Mouse (Mus musculus) midbrain, embryonic 14.5 days (tissue): ENCODE data around the gene Rtl10. TPM values are rescaled to one million over a fixed set of nuclear protein-coding genes. Genes with fewer than 3 reads are reported as not detected.

ENCODE experiments used
- ATAC-seq: fragments of 200-750 bp; cut with Nextera tagmentation; 2 replicates; pipeline ENCODE4 v1.8.0; 2017; ENCODE audit warnings: moderate number of reproducible peaks, moderate library complexity; ENCODE audit not compliant: low FRiP score, low TSS enrichment
- DNase-seq: peaks from one replicate; pipeline ENCODE4 v3.0.0-alpha.2; 2015
- H3K27ac ChIP-seq: fragments of 300-500 bp; sonication (generic); replicated peaks from 2 replicates; pipeline ENCODE4 v1.5.1; 2014; ENCODE audit warnings: mild to moderate bottlenecking, low read depth, low read length, moderate library complexity
- H3K27me3 ChIP-seq: fragments of 300-500 bp; sonication (generic); 2 replicates; pipeline ENCODE4 v1.6.1; 2014; ENCODE audit warnings: low read length, control low read depth, mixed read lengths; ENCODE audit not compliant: control insufficient read depth, insufficient read depth
- H3K36me3 ChIP-seq: fragments of 300-500 bp; sonication (generic); 2 replicates; pipeline ENCODE4 v1.6.1; 2014; ENCODE audit warnings: low read length, control low read depth; ENCODE audit not compliant: control insufficient read depth, insufficient read depth
- H3K4me1 ChIP-seq: fragments of 300-500 bp; sonication (generic); 2 replicates; pipeline ENCODE4 v1.6.1; 2014; ENCODE audit warnings: mild to moderate bottlenecking, antibody characterized with exemption, low read length, control low read depth; ENCODE audit not compliant: control insufficient read depth, insufficient read depth
- H3K4me2 ChIP-seq: fragments of 300-500 bp; sonication (generic); 2 replicates; pipeline ENCODE4 v1.6.1; 2014; ENCODE audit warnings: mild to moderate bottlenecking, low read length, moderate library complexity
- H3K4me3 ChIP-seq: fragments of 300-500 bp; sonication (generic); replicated peaks from 2 replicates; pipeline ENCODE4 v1.5.1; 2014; ENCODE audit warnings: low read depth, low read length
- H3K9ac ChIP-seq: fragments of 300-500 bp; sonication (generic); replicated peaks from 2 replicates; pipeline ENCODE4 v1.6.1; 2014; ENCODE audit warnings: mild to moderate bottlenecking, low read length, moderate library complexity
- H3K9me3 ChIP-seq: fragments of 300-500 bp; sonication (generic); 2 replicates; pipeline ENCODE4 v1.6.1; 2016; ENCODE audit warnings: low read length, control low read depth, mixed read lengths; ENCODE audit not compliant: control insufficient read depth
- WGBS: fragments of 180-500 bp; shearing (Covaris S2); extraction: QIAGEN DNeasy Blood & Tissue Kit; methylation state at CpG from one replicate; pipeline ENCODE4 v1.1.7; 2014; 5-methylcytosine and 5-hydroxymethylcytosine counted together
- polyA plus RNA-seq: library from polyadenylated mRNA; unstranded; fragments of >200 nt; fragmentation: Nextera tagmentation; extraction: Ambion mirVana; gene quantifications from 2 replicates; pipeline ENCODE4 v1.2.1, GENCODE M21; 2014

The Rtl10 gene
- 3.6 and 4.1 TPM in 2 replicates for polyA plus RNA-seq

GRCm38 (mm10) chr16:18498558-18498990 is at the start of gene Rtl10, which contains the start of gene Gnb1l:
Rtl10 (plus strand) TSS chr16:18498901.
Gnb1l (plus strand) TSS chr16:18498713.
- H3K4me1 ChIP-seq = peaks cover 17% of the 10 kb centered on the region
- DNase-seq = peak; percentile 99
- peak within 1 kb of the TSS; percentile 85 for H3K4me2 ChIP-seq
- peak within 1 kb of the TSS; percentile 87 for H3K27ac ChIP-seq
- H3K36me3 ChIP-seq = peaks cover 12% of the 10 kb centered on the region; the same call in 1 of the 2 replicates
- H3K9me3 ChIP-seq = no peaks in the 10 kb centered on the region
- H3K27me3 ChIP-seq = no peaks in the 10 kb centered on the region
- WGBS = under 1% methylated on average over 51 of the region's 51 CpGs
- H3K4me3 ChIP-seq = peak within 1 kb of the TSS; percentile 74
- peak within 1 kb of the TSS; percentile 84 for H3K9ac ChIP-seq
- ATAC-seq = peak; percentile 98

GRCm38 (mm10) chr16:18449005-18449404 is 49.7 kb upstream of the Rtl10 start:
- Histone ChIP-seq H3K9me3 (no peaks in the 10 kb centered on the region), H3K27ac (no peak overlapping the region), H3K36me3 (peaks cover 4% of the 10 kb centered on the region; the same call in 1 of the 2 replicates), H3K4me2 (no peak overlapping the region), H3K27me3 (no peaks in the 10 kb centered on the region), H3K4me3 (no peak overlapping the region), H3K9ac (no peak overlapping the region), H3K4me1 (no peaks in the 10 kb centered on the region)
- 92% methylated on average over 4 of the region's 4 CpGs for WGBS
- ATAC-seq (no peak), DNase-seq (no peak)

- Histone ChIP-seq H3K4me3 (no peak overlapping the region), H3K27me3 (no peaks in the 10 kb centered on the region), H3K9ac (no peak overlapping the region), H3K4me1 (no peaks in the 10 kb centered on the region), H3K36me3 (0 out of 2 replicates have a peak, but pooled peaks cover 7% of the 10 kb centered on the region), H3K9me3 (no peaks in the 10 kb centered on the region), H3K4me2 (no peak overlapping the region), H3K27ac (no peak overlapping the region)
- WGBS = 78% methylated on average over 9 of the region's 9 CpGs
- no peak for DNase-seq
- ATAC-seq = no peak
These were observed 47.1 kb upstream of the Rtl10 start for GRCm38 (mm10) chr16:18451486-18452181.

- Histone ChIP-seq H3K4me1 (no peaks in the 10 kb centered on the region), H3K9ac (no peak overlapping the region), H3K4me2 (no peak overlapping the region), H3K27me3 (no peaks in the 10 kb centered on the region), H3K27ac (no peak overlapping the region), H3K4me3 (no peak overlapping the region), H3K9me3 (no peaks in the 10 kb centered on the region), H3K36me3 (0 out of 2 replicates have a peak, but pooled peaks cover 7% of the 10 kb centered on the region)
- no peak for DNase-seq
- no peak for ATAC-seq
- WGBS = 76% methylated on average over 8 of the region's 8 CpGs
These were observed 46.3 kb upstream of the Rtl10 start for GRCm38 (mm10) chr16:18452361-18452862.

GRCm38 (mm10) chr16:18453846-18454245 is 44.9 kb upstream of the Rtl10 start:
- Histone ChIP-seq H3K4me3 (no peak overlapping the region), H3K27me3 (no peaks in the 10 kb centered on the region), H3K4me1 (0 out of 2 replicates have a peak, but pooled peaks cover 1% of the 10 kb centered on the region), H3K9ac (no peak overlapping the region), H3K9me3 (no peaks in the 10 kb centered on the region), H3K4me2 (no peak overlapping the region), H3K27ac (no peak overlapping the region), H3K36me3 (0 out of 2 replicates have a peak, but pooled peaks cover 7% of the 10 kb centered on the region)
- WGBS = 54% methylated on average over 5 of the region's 5 CpGs
- ATAC-seq (no peak), DNase-seq (no peak)

GRCm38 (mm10) chr16:18455407-18455806 is 43.3 kb upstream of the Rtl10 start:
- Histone ChIP-seq H3K27me3 (no peaks in the 10 kb centered on the region), H3K27ac (no peak overlapping the region), H3K9me3 (no peaks in the 10 kb centered on the region), H3K9ac (no peak overlapping the region), H3K4me3 (no peak overlapping the region), H3K4me1 (peaks cover 17% of the 10 kb centered on the region), H3K36me3 (0 out of 2 replicates have a peak, but pooled peaks cover 2% of the 10 kb centered on the region), H3K4me2 (no peak overlapping the region)
- ATAC-seq = no peak
- DNase-seq = no peak
- 89% methylated on average over 6 of the region's 6 CpGs for WGBS

GRCm38 (mm10) chr16:18458661-18459060 is 40.0 kb upstream of the Rtl10 start:
- H3K36me3 ChIP-seq = 0 out of 2 replicates have a peak, but pooled peaks cover 2% of the 10 kb centered on the region
- peak overlapping the region; percentile 24; the same call in 1 of the 2 replicates for H3K9ac ChIP-seq
- H3K9me3 ChIP-seq = no peaks in the 10 kb centered on the region
- DNase-seq = no peak
- H3K27ac ChIP-seq = no peak overlapping the region
- no peak overlapping the region for H3K4me3 ChIP-seq
- H3K4me1 ChIP-seq = peaks cover 20% of the 10 kb centered on the region
- no peak for ATAC-seq
- no peaks in the 10 kb centered on the region for H3K27me3 ChIP-seq
- H3K4me2 ChIP-seq = no peak overlapping the region

GRCm38 (mm10) chr16:18459335-18459954 is 39.3 kb upstream of the Rtl10 start:
- Histone ChIP-seq H3K9ac (peak overlapping the region; percentile 24), H3K4me3 (0 out of 2 replicates have a peak overlapping the region, but pooled peaks have one; percentile 13), H3K36me3 (0 out of 2 replicates have a peak, but pooled peaks cover 2% of the 10 kb centered on the region), H3K9me3 (no peaks in the 10 kb centered on the region), H3K27ac (peak overlapping the region; percentile 70), H3K4me2 (peak overlapping the region; percentile 50), H3K4me1 (peaks cover 20% of the 10 kb centered on the region), H3K27me3 (no peaks in the 10 kb centered on the region)
- ATAC-seq = no peak
- 10% methylated on average over 12 of the region's 12 CpGs for WGBS
- peak; percentile 40 for DNase-seq
